Mouse (Mus musculus) forebrain, embryonic 14.5 days (tissue): ENCODE measurements at regions not wholly inside any gene's neighbourhood (a gene's known extent, or its start where the extent isn't known, plus 50 kb on each side); places are given as distances from the start of the nearest gene placed in this dataset.
"Not testable (repeated sequence)": the region's sequence is repeated elsewhere in the genome, so short reads cannot be mapped to it uniquely, and the experiment has no call there.

Experiments
- ATAC-seq: fragments of 200-750 bp; cut with Nextera tagmentation; 2 replicates; pipeline ENCODE4 v1.8.0; 2017; ENCODE audit warnings: mild to moderate bottlenecking, moderate library complexity
- DNase-seq: peaks from one replicate; pipeline ENCODE4 v3.0.0-alpha.2; 2015; ENCODE audit warnings: low spot score
- H3K27ac ChIP-seq: fragments of 300-500 bp; sonication (generic); 2 replicates; pipeline ENCODE4 v1.5.1; 2014; ENCODE audit warnings: low read depth, mild to moderate bottlenecking, control low read depth, low read length, moderate library complexity
- H3K27me3 ChIP-seq: fragments of 300-500 bp; sonication (generic); replicated peaks from 2 replicates; pipeline ENCODE4 v1.6.1; 2014; ENCODE audit warnings: low read length, control low read depth, mixed read lengths; ENCODE audit not compliant: control insufficient read depth, insufficient read depth
- H3K36me3 ChIP-seq: fragments of 300-500 bp; sonication (generic); 2 replicates; pipeline ENCODE4 v1.6.1; 2014; ENCODE audit warnings: low read length, control low read depth; ENCODE audit not compliant: control insufficient read depth, insufficient read depth
- H3K4me1 ChIP-seq: fragments of 300-500 bp; sonication (generic); 2 replicates; pipeline ENCODE4 v1.6.1; 2014; ENCODE audit warnings: antibody characterized with exemption, low read length, control low read depth; ENCODE audit not compliant: control insufficient read depth, insufficient read depth
- H3K4me2 ChIP-seq: fragments of 300-500 bp; sonication (generic); 2 replicates; pipeline ENCODE4 v1.6.1; 2014; ENCODE audit warnings: mild to moderate bottlenecking, control low read depth, low read length
- H3K4me3 ChIP-seq: fragments of 300-500 bp; sonication (generic); 2 replicates; pipeline ENCODE4 v1.5.1; 2014; ENCODE audit warnings: low read depth, low read length, control low read depth
- H3K9ac ChIP-seq: fragments of 300-500 bp; sonication (generic); 2 replicates; pipeline ENCODE4 v1.6.1; 2014; ENCODE audit warnings: mild to moderate bottlenecking, low read length, control low read depth, moderate library complexity
- H3K9me3 ChIP-seq: fragments of 300-500 bp; sonication (generic); replicated peaks from 2 replicates; pipeline ENCODE4 v1.6.1; 2016; ENCODE audit warnings: low read length, control low read depth, mixed read lengths; ENCODE audit not compliant: control insufficient read depth
- WGBS: fragments of 180-500 bp; shearing (Covaris S2); extraction: QIAGEN DNeasy Blood & Tissue Kit; methylation state at CpG from one replicate; pipeline ENCODE4 v1.1.7; 2014; 5-methylcytosine and 5-hydroxymethylcytosine counted together

DNA sequence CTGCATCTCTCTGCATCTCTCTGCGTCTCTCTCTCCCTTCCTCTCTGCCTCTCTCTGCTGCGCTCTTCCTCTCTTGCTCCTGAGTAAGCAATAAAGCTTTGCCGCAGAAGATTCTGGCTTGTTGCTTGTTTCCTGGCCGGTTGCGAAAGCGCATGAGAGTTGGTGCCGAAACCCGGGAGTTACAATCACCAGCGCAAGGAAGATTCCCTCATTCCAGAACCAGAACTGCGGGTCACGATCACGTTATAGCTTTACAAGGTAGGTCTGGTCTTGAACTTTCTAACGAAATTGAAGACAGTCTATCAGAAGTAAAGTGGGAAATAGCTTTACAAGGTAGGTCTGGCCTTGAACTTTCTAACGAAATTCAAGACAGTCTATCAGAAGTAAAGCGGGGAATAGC lies 217.9 kb upstream of the Ptprz1 start:
- not testable (repeated sequence) for DNase-seq, H3K4me3 ChIP-seq, H3K36me3 ChIP-seq, H3K9ac ChIP-seq, H3K27ac ChIP-seq, ATAC-seq, H3K4me1 ChIP-seq, H3K4me2 ChIP-seq, H3K9me3 ChIP-seq, H3K27me3 ChIP-seq
- 94% methylated on average over 14 of the region's 15 CpGs for WGBS

DNA sequence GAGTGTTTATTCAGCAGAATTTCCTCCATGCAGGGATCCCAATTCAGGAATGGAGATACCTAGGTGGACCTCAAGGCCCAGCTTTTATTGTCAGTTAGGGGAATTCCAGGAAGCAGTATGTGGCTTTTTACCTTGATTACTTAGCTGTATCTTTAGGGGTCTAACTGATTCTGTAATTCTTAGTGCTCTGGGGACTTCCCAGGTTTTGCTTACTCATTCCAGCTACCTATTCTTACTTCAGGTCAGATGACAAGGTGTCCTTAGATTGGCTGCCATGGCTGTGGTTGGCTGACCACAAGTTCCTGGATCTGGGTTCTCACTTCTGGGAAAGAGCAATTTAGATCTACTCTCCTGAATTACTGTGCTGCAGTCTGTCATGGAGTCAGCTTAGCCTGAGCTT lies 235.2 kb upstream of the Ptprz1 start:
- ATAC-seq (no peak), DNase-seq (no peak)
- H3K9ac ChIP-seq: no peak overlapping the region
- no peak overlapping the region for H3K27ac ChIP-seq
- no peaks in the 10 kb centered on the region for H3K9me3 ChIP-seq
- H3K4me2 ChIP-seq: no peak overlapping the region
- no peak overlapping the region for H3K4me3 ChIP-seq
- H3K4me1 ChIP-seq: no peaks in the 10 kb centered on the region
- no peaks in the 10 kb centered on the region for H3K27me3 ChIP-seq
- no peaks in the 10 kb centered on the region for H3K36me3 ChIP-seq

DNA sequence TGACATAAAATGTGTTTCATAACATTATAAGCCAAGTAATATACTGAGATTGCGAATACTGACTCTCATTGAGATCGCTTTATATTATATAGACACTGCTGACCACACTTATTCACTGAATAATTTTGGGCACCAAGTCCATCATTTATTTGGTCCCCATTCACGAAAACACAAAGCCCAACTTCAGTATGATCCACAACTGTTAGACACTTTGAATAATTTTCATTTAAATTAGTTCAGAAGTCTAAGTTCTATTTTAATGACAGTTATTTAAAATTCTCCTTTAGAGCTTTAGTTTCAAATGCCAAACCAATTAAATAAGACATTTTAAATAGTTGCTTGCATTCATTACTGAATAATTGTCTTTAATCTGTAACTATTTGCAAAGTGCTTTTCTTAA lies 240.2 kb upstream of the Ptprz1 start:
- DNase-seq (peak; percentile 68), ATAC-seq (peak; percentile 77)
- Histone ChIP-seq H3K4me2 (no peak overlapping the region), H3K9me3 (no peaks in the 10 kb centered on the region), H3K9ac (no peak overlapping the region), H3K36me3 (no peaks in the 10 kb centered on the region), H3K4me3 (no peak overlapping the region), H3K27ac (no peak overlapping the region), H3K4me1 (no peaks in the 10 kb centered on the region), H3K27me3 (no peaks in the 10 kb centered on the region)
- 49% methylated on average over 3 of the region's 3 CpGs for WGBS

DNA sequence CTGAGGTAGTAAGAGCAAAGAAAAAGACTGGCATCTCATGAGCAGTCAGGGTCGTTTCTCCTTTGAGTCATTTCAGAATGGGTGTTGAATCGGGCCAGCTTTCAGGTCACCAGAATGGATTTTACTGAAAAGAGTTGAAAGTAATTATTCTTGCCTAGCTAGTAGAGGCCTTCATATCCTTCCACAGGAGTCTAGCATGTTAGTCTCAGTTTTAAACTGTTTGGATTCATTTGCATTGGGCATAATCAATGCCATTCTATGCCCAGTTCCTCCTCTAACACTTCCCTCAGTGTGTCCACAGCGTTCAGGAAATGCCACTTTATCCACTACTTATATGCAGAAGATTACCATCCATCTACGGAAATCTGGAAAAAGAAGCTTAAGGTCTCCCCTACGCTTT lies 240.6 kb upstream of the Ptprz1 start:
- DNase-seq: peak; percentile 61

DNA sequence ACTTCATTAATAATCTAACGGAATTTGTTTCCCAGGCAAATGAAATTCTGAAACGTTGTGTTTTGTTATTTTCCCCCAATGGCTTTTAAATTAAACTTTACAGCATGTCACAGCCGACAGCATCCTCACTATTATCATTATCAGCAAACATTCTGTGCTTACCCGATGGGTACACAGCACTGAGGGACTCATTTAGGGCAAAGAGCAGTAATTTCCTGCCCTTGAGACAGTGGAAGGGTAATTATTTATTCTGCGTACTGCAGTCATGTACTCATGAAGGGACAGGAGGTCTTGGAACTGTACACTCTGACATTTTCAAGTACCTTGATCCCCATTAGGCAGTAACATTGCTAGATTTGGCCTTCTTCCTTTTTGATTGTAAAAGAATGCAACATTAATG lies 235.5 kb upstream of the Fam3c start:
- no peaks in the 10 kb centered on the region for H3K27me3 ChIP-seq
- no peaks in the 10 kb centered on the region for H3K9me3 ChIP-seq
- H3K27ac ChIP-seq: no peak overlapping the region
- 0 out of 2 replicates have a peak, but pooled peaks cover 4% of the 10 kb centered on the region for H3K4me1 ChIP-seq
- WGBS: 21% methylated on average over 5 of the region's 5 CpGs
- H3K4me2 ChIP-seq: no peak overlapping the region
- H3K4me3 ChIP-seq: no peak overlapping the region
- no peaks in the 10 kb centered on the region for H3K36me3 ChIP-seq
- DNase-seq (peak; percentile 28), ATAC-seq (peak; percentile 42; the same call in 1 of the 2 replicates)
- H3K9ac ChIP-seq: no peak overlapping the region

More for the DNA sequence above, 240.6 kb upstream of the Ptprz1 start:
- H3K4me3 ChIP-seq: no peak overlapping the region
- WGBS: 36% methylated on average over 5 of the region's 5 CpGs
- H3K4me2 ChIP-seq: no peak overlapping the region
- peak; percentile 85 for ATAC-seq
- no peaks in the 10 kb centered on the region for H3K27me3 ChIP-seq
- no peaks in the 10 kb centered on the region for H3K36me3 ChIP-seq
- no peaks in the 10 kb centered on the region for H3K4me1 ChIP-seq
- H3K9me3 ChIP-seq: no peaks in the 10 kb centered on the region
- H3K27ac ChIP-seq: no peak overlapping the region
- H3K9ac ChIP-seq: no peak overlapping the region

DNA sequence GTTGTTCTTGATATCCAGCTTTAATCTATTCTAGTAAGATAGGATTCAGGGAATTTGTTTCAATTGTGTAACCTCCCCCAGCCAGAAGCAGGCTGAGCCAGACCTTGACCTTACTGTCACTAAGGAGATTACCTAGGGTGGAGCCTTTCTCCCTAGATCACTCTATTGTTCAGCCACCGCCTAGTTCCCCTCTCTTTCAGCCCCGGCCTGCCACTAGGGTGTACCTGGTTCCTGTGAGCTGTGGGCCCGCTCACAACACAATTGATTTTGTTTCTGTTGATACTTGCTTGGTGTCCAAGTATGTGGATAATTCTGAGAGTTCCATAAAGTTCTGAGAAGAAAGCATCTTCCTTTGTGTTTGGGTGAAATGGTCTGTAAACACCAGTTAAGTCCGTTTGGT lies 228.8 kb upstream of the Fam3c start:
- H3K9ac ChIP-seq: no peak overlapping the region
- H3K4me1 ChIP-seq: no peaks in the 10 kb centered on the region
- H3K4me3 ChIP-seq: no peak overlapping the region
- H3K36me3 ChIP-seq: no peaks in the 10 kb centered on the region
- no peaks in the 10 kb centered on the region for H3K9me3 ChIP-seq
- no peak for DNase-seq
- H3K27ac ChIP-seq: no peak overlapping the region
- H3K27me3 ChIP-seq: no peaks in the 10 kb centered on the region
- 60% methylated on average over 4 of the region's 4 CpGs for WGBS
- H3K4me2 ChIP-seq: no peak overlapping the region
- no peak for ATAC-seq

DNA sequence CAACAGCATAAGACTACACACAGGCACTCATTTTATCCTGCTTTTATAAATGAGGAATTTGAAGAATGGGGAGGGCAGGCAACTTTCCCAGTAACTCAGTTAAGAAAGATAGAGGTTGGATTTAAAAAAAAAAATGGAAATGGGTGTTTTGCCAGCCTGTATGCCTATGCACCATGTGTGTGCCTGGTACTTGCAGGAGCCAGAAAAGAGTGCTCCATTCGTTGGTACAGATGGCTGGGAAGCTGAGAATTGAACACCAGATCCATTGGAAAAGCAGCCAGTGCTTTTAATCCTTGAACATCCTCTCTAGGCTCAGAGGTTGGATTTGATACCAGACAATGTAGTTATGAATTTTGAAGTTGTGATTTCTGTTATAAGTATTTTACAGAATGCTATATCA lies 216.9 kb upstream of the Fam3c start:
- Histone ChIP-seq H3K4me3 (no peak overlapping the region), H3K9ac (no peak overlapping the region), H3K4me1 (no peaks in the 10 kb centered on the region), H3K27me3 (no peaks in the 10 kb centered on the region), H3K9me3 (no peaks in the 10 kb centered on the region), H3K4me2 (no peak overlapping the region), H3K27ac (no peak overlapping the region), H3K36me3 (no peaks in the 10 kb centered on the region)
- ATAC-seq (no peak; the same call in 1 of the 2 replicates), DNase-seq (peak; percentile 61)
- 51% methylated on average over 1 of the region's 1 CpGs for WGBS

DNA sequence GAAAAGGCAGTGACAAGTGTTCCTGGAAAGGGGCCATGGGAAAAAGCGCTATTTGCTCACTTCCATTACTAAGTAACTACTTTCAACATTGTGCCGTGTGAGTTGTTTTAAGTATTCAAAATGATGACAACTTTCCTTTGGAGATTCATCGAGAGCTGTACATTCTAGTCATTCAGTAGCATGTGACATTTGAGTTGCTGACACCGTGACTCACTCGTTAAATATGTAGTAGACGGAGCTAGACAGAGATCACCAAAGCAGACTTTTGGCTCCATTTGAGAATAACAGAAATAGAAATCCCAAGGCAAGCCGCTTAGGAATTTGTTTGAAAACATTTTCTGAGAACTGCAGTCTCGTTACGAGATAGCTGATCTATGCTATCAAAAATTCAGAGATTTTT lies 211.8 kb upstream of the Fam3c start:
- H3K9ac ChIP-seq: no peak overlapping the region
- H3K9me3 ChIP-seq: no peaks in the 10 kb centered on the region
- H3K4me2 ChIP-seq: no peak overlapping the region
- no peak overlapping the region for H3K27ac ChIP-seq
- 79% methylated on average over 9 of the region's 9 CpGs for WGBS
- H3K27me3 ChIP-seq: no peaks in the 10 kb centered on the region
- ATAC-seq (no peak), DNase-seq (no peak)
- no peaks in the 10 kb centered on the region for H3K4me1 ChIP-seq
- H3K36me3 ChIP-seq: no peaks in the 10 kb centered on the region
- no peak overlapping the region for H3K4me3 ChIP-seq

DNA sequence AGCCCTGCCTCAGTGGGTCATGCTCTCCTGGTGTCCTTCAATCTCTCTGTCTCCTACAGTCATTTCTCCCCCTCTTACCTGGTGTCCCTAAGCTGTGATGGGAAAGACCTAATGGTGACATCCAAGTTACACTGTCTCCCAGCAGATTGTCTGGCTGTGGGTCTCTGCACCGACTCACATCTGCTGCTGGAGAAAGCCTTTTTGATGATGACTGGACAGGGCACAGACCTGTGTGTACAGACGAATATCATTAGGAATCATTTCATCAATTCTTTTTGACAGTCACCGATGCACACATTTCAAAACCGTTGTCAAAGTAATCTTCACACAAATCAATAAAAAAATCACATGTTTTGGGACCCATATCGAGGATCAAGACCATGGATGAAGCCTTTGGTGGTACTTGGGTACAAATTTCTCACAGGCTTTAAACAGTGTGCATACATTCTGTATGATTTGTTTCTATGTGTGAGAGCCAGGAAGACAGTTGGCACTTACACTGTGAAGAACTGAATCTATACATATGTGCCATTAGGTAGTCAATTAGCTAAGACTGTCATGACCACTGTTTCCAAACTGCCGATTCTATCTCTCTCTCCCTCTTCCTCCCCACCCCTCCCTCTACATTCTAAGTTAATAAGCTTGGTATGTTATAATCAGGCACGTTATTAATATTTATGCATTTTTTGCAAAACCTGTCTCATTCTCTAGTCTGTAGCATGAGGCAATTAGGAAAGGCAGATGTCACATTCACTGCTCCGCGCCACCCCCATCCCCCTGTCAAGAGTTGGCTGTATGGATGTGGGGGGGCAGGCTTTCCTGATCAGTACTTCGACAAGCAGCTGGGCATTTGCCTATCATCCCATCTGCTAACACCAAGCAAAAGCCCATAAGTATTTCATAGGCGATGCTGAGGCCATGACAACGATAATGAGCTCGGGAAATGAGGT lies 192.5 kb upstream of the Fam3c start:
- ATAC-seq (peak; percentile 97), DNase-seq (peak; percentile 86)
- no peak overlapping the region for H3K4me3 ChIP-seq
- H3K4me2 ChIP-seq: no peak overlapping the region
- no peaks in the 10 kb centered on the region for H3K36me3 ChIP-seq
- H3K9ac ChIP-seq: no peak overlapping the region
- H3K27me3 ChIP-seq: no peaks in the 10 kb centered on the region
- WGBS: 71% methylated on average over 13 of the region's 13 CpGs
- 0 out of 2 replicates have a peak, but pooled peaks cover 2% of the 10 kb centered on the region for H3K4me1 ChIP-seq
- H3K9me3 ChIP-seq: no peaks in the 10 kb centered on the region
- H3K27ac ChIP-seq: peak overlapping the region; percentile 11; the same call in 1 of the 2 replicates
